Mouse (Mus musculus) B cell, adult (primary cell): ENCODE data around the gene Myocd. TPM values are rescaled to one million over a fixed set of nuclear protein-coding genes. Genes with fewer than 3 reads are reported as not detected.

Experiments
- total RNA-seq: library from RNA; stranded (reverse); gene quantifications from 4 replicates; pipeline ENCODE4 v1.2.4, GENCODE M21; 2023; ENCODE audit not compliant: inconsistent age

Myocd gene
- total RNA-seq: not detected in 4 replicates

DNA sequence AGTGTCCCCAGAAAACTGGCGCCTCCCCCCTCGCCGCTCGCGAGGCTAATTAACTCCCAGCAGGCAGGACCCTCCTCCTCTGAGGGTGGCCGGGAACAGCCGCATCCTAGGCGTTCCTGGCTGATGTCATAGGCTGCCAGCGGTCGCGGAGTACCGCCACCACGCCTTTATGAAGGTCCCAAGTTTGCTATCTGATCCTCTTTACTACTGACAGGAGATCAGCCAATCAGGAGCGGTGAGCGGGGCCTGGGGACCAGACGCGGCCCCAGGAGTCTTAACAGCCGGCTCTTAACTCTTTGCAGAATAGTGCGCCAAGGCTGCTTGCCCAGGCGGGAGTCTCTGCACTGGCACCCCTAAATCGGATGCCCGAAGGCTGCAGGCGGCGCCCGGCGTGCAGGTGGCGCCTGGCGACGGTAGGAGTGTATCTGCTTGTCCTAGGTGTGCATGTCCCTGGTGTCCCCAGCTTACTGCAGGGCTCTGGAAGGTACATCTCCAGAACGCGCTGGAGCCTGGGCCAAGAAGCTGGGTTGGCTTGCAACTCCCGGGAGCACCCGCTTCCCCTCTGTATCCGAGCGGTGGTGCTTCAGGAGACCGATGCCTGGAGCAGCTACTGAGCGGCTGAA lies at the start of gene Myocd:
TSS of gene Myocd (minus strand) at position 139 of the 623 bp plus-strand sequence.

DNA sequence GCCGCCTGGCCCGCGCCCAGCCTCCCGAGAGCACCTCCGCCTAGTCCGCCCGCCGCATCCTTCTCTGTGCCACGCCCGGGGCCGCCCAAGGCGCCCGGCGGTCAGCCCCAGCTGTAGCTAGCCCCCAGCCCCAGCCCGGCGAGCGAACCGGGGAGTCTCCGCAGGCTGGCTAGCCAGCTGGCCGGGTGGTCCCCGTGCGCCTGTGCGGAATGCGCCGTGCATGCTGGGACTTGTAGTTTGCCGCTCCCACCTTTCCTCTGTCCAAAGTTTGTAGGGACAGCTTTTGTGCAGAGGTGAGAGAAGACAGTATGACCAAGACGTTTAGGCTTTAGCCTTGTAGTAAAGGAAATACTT lies 107.0 kb downstream of the Myocd start, which contains the start of gene Arhgap44:
TSS of gene Arhgap44 (minus strand) at position 195 of the 354 bp plus-strand sequence.

DNA sequence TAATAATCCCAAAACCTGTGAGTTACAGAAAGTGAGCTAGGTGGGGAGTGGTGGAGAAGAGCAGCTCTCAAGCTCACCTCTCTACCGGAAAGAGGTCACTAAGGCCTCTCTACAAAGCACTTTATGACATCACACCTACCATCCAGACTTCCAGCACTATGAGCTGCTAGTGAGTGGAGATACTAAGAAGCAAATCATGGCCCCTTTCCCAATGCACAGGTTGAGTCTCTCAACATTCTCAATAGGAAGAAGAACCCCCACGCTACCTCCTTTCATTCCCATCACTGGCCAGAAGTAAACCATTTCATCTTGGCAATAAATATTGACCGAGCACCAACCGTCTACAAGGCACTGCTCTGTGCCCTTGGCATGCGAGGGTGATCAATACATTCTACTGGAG lies 110.0 kb downstream of the Myocd start, which contains the start of gene 1700086D15Rik:
TSS of gene 1700086D15Rik (minus strand) at position 101 of the 400 bp plus-strand sequence.

Other genes with a start within 250 kb of the Myocd start
- not detected in 4 replicates for gene 1700086D15Rik, start 110.1 kb downstream of the Myocd start, total RNA-seq
- gene Arhgap44, start 107.0 kb downstream of the Myocd start, total RNA-seq: not detected in 4 replicates